Mouse (Mus musculus) C2C12 (cell line): ENCODE data around the gene Pdss2.

Experiments
- CEBPB ChIP-seq: IDR thresholded peaks from one replicate; pipeline ENCODE4 v1.6.1; 2011; ENCODE audit warnings: low read depth, mild to moderate bottlenecking, control low read depth, moderate library complexity
- CTCF ChIP-seq: IDR thresholded peaks from one replicate; pipeline ENCODE4 v1.5.1; 2011; ENCODE audit not compliant: control insufficient read depth, insufficient read depth, insufficient read length
- MAX ChIP-seq: IDR thresholded peaks from one replicate; pipeline ENCODE4 v1.6.1; 2011; ENCODE audit warnings: mild to moderate bottlenecking, control low read depth
- MYOD1 ChIP-seq: IDR thresholded peaks from one replicate; pipeline ENCODE4 v1.6.1; 2011; ENCODE audit warnings: low read depth; ENCODE audit not compliant: control insufficient read depth, insufficient read length
- MYOG ChIP-seq: IDR thresholded peaks from one replicate; pipeline ENCODE4 v1.6.1; 2011; ENCODE audit not compliant: control insufficient read depth, insufficient read length; ENCODE audit errors: extremely low read depth

DNA sequence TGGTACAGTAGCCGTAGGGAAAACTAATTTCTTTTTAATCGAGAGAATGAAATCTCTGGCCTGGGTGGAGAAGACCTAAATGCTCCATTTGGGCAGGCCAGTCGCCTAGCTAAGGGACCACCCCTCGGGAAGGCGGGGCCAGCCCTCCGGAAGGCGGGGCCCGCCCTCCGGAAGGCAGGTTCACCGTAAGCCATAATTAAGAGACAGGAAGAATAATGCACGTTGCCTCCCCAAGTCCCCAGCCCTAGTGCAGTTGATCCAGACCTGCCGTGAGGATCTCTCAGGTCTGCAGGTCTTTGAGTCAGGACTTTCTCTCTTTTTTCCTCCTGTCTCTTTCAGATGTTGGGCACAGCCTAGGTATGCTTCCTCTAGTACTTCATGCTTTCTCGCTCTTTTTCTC, 246.4 kb downstream of the Pdss2 start:
- TF ChIP-seq CTCF (no peak), MYOD1 (no peak), CEBPB (no peak), MYOG (no peak), MAX (no peak)
